Mouse (Mus musculus): ENCODE data around the gene Srd5a3. TPM values are rescaled to one million over a fixed set of nuclear protein-coding genes. Genes with fewer than 3 reads are reported as not detected.

Gene Srd5a3
- total and polyA plus RNA-seq, 2 experiments from 2014 or later = 11.9 to 19.2 TPM

DNA sequence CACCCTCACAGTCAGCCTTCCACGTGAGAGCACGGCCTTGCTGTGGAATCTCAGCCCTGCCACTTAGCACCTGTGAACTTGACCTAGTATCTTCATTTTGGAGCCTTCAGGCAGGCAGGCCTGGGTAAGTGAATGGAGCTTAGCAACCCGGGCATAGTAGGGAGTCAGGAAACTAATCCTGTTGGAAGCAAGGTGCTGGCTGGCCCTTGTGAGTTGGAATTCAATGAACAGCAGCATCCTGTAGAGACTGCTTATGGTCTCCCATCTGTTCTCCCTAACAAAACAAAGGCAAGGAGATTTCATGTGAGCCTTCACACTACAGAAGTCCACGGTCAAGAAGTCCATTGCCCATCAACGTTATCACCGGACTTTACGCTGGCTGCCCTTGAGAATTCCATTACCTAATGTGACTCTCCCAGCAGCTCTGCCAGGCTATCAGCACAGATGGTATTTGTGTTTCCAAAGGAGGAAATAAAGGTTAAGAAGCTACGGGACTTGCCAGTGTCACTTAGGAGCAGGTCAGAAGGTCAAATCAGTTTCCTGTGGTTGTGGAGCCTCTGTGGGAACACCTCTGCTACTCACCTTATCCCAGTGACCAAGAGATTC lies 24.5 kb upstream of the Srd5a3 start:
- Histone ChIP-seq H3K9ac (replicated peaks; ENCODE audit: low read length, poor library complexity, severe bottlenecking) (no peak overlapping the region), H3K4me3 (ENCODE audit: low read depth, low read length) (no peak overlapping the region), H3K36me3 (ENCODE audit: insufficient read depth, low read length) (no peaks in the 10 kb centered on the region), H3K27ac (ENCODE audit: low read depth, low read length) (no peak overlapping the region), H3K4me2 (ENCODE audit: low read depth, low read length, poor library complexity, severe bottlenecking) (no peak overlapping the region), H3K27me3 (ENCODE audit: insufficient read depth, low read length) (no peaks in the 10 kb centered on the region), H3K4me1 (ENCODE audit: insufficient read depth, low read length) (no peaks in the 10 kb centered on the region), H3K9me3 (ENCODE audit: low read length) (no peaks in the 10 kb centered on the region)
- ATAC-seq (ENCODE audit: low FRiP score) (no peak), DNase-seq (ENCODE audit: low spot score) (no peak)
- no peak for TF ChIP-seq CTCF (IDR thresholded peaks at IDR 0.05)
- WGBS = 86% methylated on average over 8 of the region's 8 CpGs

DNA sequence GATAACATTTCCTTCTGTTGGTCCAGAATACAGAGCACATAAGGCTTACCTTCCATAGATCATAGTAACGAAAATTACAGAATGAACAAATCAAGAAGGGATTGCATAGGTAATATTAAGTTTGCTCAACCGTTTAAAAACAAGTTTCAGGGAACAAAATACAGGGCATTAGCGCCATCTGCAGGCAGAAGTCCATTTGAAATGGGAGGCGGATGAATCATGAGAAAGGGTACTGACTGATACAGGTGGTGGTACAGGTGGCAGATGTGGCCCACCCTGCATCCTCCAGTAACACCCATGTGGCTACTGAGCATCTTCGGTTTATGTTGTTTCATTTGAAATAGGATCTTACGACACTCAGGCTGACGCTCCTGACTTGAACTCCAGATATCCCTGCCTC lies 21.6 kb upstream of the Srd5a3 start:
- Histone ChIP-seq H3K9ac (replicated peaks; ENCODE audit: low read length, poor library complexity, severe bottlenecking) (no peak overlapping the region), H3K4me2 (ENCODE audit: low read depth, low read length, poor library complexity, severe bottlenecking) (no peak overlapping the region), H3K36me3 (ENCODE audit: insufficient read depth, low read length) (no peaks in the 10 kb centered on the region), H3K9me3 (ENCODE audit: low read length) (peaks cover 8% of the 10 kb centered on the region; the same call in 1 of the 2 replicates), H3K4me1 (ENCODE audit: insufficient read depth, low read length) (no peaks in the 10 kb centered on the region), H3K27ac (ENCODE audit: low read depth, low read length) (no peak overlapping the region), H3K27me3 (ENCODE audit: insufficient read depth, low read length) (no peaks in the 10 kb centered on the region), H3K4me3 (ENCODE audit: low read depth, low read length) (no peak overlapping the region)
- peak; percentile 91 for TF ChIP-seq CTCF (IDR thresholded peaks at IDR 0.05)
- 31% methylated on average over 7 of the region's 7 CpGs for WGBS
- ATAC-seq (ENCODE audit: low FRiP score) (no peak), DNase-seq (ENCODE audit: low spot score) (peak; percentile 73)

DNA sequence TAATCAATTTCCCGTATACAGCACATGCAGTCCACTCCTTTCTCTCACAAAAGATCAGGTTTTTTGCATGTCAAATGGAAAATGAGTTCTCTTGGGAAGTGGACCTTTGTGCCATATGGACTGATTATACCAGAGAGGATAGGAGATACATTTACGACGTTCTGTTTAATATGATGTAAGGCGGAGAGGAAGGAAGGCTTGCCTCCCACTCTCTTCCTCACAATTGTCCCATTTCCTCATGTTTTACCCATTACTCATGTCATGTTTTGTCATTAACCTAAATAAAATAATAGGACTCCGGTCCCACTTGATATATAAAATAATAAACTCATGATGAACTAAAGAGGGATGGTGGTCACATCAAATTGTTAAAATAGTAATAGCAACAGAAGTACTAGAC lies 19.4 kb upstream of the Srd5a3 start:
- Histone ChIP-seq H3K4me2 (ENCODE audit: low read depth, low read length, poor library complexity, severe bottlenecking) (no peak overlapping the region), H3K4me3 (ENCODE audit: low read depth, low read length) (no peak overlapping the region), H3K36me3 (ENCODE audit: insufficient read depth, low read length) (no peaks in the 10 kb centered on the region), H3K27ac (ENCODE audit: low read depth, low read length) (no peak overlapping the region), H3K27me3 (ENCODE audit: insufficient read depth, low read length) (no peaks in the 10 kb centered on the region), H3K4me1 (ENCODE audit: insufficient read depth, low read length) (no peaks in the 10 kb centered on the region), H3K9ac (replicated peaks; ENCODE audit: low read length, poor library complexity, severe bottlenecking) (no peak overlapping the region), H3K9me3 (ENCODE audit: low read length) (peaks cover 12% of the 10 kb centered on the region; the same call in 1 of the 2 replicates)
- TF ChIP-seq CTCF (IDR thresholded peaks at IDR 0.05) = no peak
- 81% methylated on average over 5 of the region's 5 CpGs for WGBS
- no peak for ATAC-seq (ENCODE audit: low FRiP score)
- DNase-seq (ENCODE audit: low spot score) = no peak

DNA sequence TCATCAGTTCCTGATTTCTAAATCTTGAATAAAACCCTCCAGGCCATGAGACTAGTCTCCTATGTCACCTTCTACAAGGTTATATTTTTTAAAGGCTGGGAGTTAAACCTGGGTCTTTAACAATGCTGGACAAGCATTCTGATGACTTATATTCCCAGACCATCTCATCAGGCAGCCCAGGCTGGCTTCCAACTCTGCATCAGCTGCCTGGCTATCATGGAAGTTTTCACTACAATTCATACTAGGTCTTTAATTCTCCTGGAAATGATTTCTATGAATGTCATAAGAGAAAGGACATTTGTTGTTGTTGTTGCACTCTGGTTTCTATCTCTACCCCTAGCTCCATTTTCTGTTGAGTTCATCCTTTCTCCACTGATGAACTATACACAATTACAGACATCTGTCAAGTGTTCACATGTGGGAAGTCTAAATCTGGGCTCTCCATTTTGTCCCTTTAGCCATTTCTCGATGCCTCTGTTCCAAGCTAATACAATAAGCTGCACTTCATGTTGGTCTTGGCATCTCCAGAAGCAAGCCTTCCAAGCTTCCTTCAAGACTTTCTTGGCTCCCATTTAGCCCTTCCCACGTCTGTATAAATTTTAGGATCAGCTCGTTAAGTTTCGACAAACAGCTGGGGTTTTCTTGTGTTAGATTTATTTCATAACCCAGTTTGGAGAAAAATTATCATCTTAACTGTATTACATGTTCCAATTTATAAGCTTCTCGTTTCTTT lies 12.3 kb upstream of the Srd5a3 start:
- H3K9ac ChIP-seq (replicated peaks; ENCODE audit: low read length, poor library complexity, severe bottlenecking) = no peak overlapping the region
- ATAC-seq (ENCODE audit: low FRiP score) (no peak), DNase-seq (ENCODE audit: low spot score) (no peak)
- H3K36me3 ChIP-seq (ENCODE audit: insufficient read depth, low read length) = no peaks in the 10 kb centered on the region
- H3K9me3 ChIP-seq (ENCODE audit: low read length) = peaks cover 6% of the 10 kb centered on the region; the same call in 1 of the 2 replicates
- no peak for TF ChIP-seq CTCF (IDR thresholded peaks at IDR 0.05)
- WGBS = 85% methylated on average over 5 of the region's 5 CpGs
- no peak overlapping the region for H3K27ac ChIP-seq (ENCODE audit: low read depth, low read length)
- H3K4me3 ChIP-seq (ENCODE audit: low read depth, low read length) = no peak overlapping the region
- no peaks in the 10 kb centered on the region for H3K27me3 ChIP-seq (ENCODE audit: insufficient read depth, low read length)
- H3K4me2 ChIP-seq (ENCODE audit: low read depth, low read length, poor library complexity, severe bottlenecking) = no peak overlapping the region
- H3K4me1 ChIP-seq (ENCODE audit: insufficient read depth, low read length) = no peaks in the 10 kb centered on the region

DNA sequence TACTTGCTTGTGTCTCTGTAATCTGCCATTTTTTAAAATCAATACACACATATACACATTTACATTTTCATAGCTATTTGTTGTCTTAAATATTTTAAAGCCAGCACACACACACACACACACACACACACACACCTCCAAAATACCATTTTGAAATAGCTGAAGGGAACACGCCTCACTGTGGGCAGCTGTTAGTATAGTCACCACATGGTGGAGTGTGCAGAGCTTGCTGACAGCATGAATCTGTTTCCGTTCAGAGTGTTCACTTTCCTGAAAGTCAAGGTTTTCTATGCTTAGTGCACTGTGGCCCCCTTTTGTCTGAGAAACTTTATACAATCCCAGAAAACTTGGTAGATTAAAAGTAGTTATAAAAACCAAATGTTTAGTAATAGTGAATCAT lies 9.8 kb upstream of the Srd5a3 start:
- no peaks in the 10 kb centered on the region for H3K4me1 ChIP-seq (ENCODE audit: insufficient read depth, low read length)
- H3K4me3 ChIP-seq (ENCODE audit: low read depth, low read length) = no peak overlapping the region
- no peak for ATAC-seq (ENCODE audit: low FRiP score)
- no peak overlapping the region for H3K9ac ChIP-seq (replicated peaks; ENCODE audit: low read length, poor library complexity, severe bottlenecking)
- H3K9me3 ChIP-seq (ENCODE audit: low read length) = no peaks in the 10 kb centered on the region
- DNase-seq (ENCODE audit: low spot score) = peak; percentile 39
- H3K4me2 ChIP-seq (ENCODE audit: low read depth, low read length, poor library complexity, severe bottlenecking) = no peak overlapping the region
- TF ChIP-seq CTCF (IDR thresholded peaks at IDR 0.05) = peak; percentile 57
- no peaks in the 10 kb centered on the region for H3K36me3 ChIP-seq (ENCODE audit: insufficient read depth, low read length)
- no peak overlapping the region for H3K27ac ChIP-seq (ENCODE audit: low read depth, low read length)
- 35% methylated on average over 2 of the region's 2 CpGs for WGBS
- H3K27me3 ChIP-seq (ENCODE audit: insufficient read depth, low read length) = no peaks in the 10 kb centered on the region

DNA sequence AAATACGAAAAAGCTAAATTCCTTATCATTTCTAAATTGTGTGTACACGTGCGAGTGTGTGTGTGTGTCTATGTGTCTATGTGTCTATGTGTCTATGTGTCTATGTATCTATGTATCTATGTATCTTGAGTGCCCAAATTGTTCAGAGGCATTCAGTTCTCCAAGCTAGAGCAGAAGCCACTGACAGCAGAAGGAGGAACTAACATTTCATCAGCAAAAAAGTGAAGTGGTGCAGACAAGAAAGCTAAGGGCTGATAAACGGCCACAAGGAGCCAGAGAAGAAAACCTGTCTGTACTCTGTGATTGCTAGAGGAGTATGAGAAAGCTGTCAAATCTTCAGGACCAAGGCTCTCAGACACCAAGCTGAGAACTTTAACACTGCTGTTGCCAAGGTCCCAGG lies 8.1 kb upstream of the Srd5a3 start:
- TF ChIP-seq CTCF (IDR thresholded peaks at IDR 0.05) = no peak
- Histone ChIP-seq H3K9me3 (ENCODE audit: low read length) (no peaks in the 10 kb centered on the region), H3K27ac (ENCODE audit: low read depth, low read length) (no peak overlapping the region), H3K4me2 (ENCODE audit: low read depth, low read length, poor library complexity, severe bottlenecking) (no peak overlapping the region), H3K9ac (replicated peaks; ENCODE audit: low read length, poor library complexity, severe bottlenecking) (no peak overlapping the region), H3K27me3 (ENCODE audit: insufficient read depth, low read length) (no peaks in the 10 kb centered on the region), H3K4me1 (ENCODE audit: insufficient read depth, low read length) (no peaks in the 10 kb centered on the region), H3K4me3 (ENCODE audit: low read depth, low read length) (no peak overlapping the region), H3K36me3 (ENCODE audit: insufficient read depth, low read length) (no peaks in the 10 kb centered on the region)
- ATAC-seq (ENCODE audit: low FRiP score) (no peak), DNase-seq (ENCODE audit: low spot score) (no peak)
- 91% methylated on average over 4 of the region's 4 CpGs for WGBS
